Mouse (Mus musculus) limb, embryonic 14.5 days (tissue): ENCODE results near the gene En2. TPM values are rescaled to one million over a fixed set of nuclear protein-coding genes. Genes with fewer than 3 reads are reported as not detected.

Experiments used
- ATAC-seq: fragments of 200-750 bp; cut with Nextera tagmentation; 2 replicates; pipeline ENCODE4 v1.8.0; 2017; ENCODE audit warnings: low read depth, moderate number of reproducible peaks, moderate TSS enrichment; ENCODE audit not compliant: low FRiP score
- DNase-seq: peaks from one replicate; pipeline ENCODE4 v3.0.0-alpha.2; 2015; ENCODE audit warnings: low spot score
- H3K27ac ChIP-seq: fragments of 300-500 bp; sonication (generic); replicated peaks from 2 replicates; pipeline ENCODE4 v1.5.1; 2014; ENCODE audit warnings: low read depth, mild to moderate bottlenecking, low read length, moderate library complexity, mixed read lengths
- H3K27me3 ChIP-seq: fragments of 300-500 bp; sonication (generic); 2 replicates; pipeline ENCODE4 v1.6.1; 2014; ENCODE audit warnings: low read length, mixed read lengths; ENCODE audit not compliant: control insufficient read depth, insufficient read depth
- H3K36me3 ChIP-seq: fragments of 300-500 bp; sonication (generic); 2 replicates; pipeline ENCODE4 v1.6.1; 2014; ENCODE audit warnings: mild to moderate bottlenecking, low read length, moderate library complexity, mixed read lengths; ENCODE audit not compliant: control insufficient read depth, insufficient read depth
- H3K4me1 ChIP-seq: fragments of 300-500 bp; sonication (generic); 2 replicates; pipeline ENCODE4 v1.6.1; 2014; ENCODE audit warnings: antibody characterized with exemption, low read length, mixed read lengths; ENCODE audit not compliant: control insufficient read depth, insufficient read depth
- H3K4me2 ChIP-seq: fragments of 300-500 bp; sonication (generic); replicated peaks from 2 replicates; pipeline ENCODE4 v1.6.1; 2014; ENCODE audit warnings: low read depth, mild to moderate bottlenecking, low read length, moderate library complexity; ENCODE audit not compliant: severe bottlenecking
- H3K4me3 ChIP-seq: fragments of 300-500 bp; sonication (generic); replicated peaks from 2 replicates; pipeline ENCODE4 v1.5.1; 2014; ENCODE audit warnings: low read length
- H3K9ac ChIP-seq: fragments of 300-500 bp; sonication (generic); 2 replicates; pipeline ENCODE4 v1.6.1; 2014; ENCODE audit warnings: mild to moderate bottlenecking, low read depth, low read length, moderate library complexity; ENCODE audit not compliant: severe bottlenecking
- H3K9me3 ChIP-seq: fragments of 300-500 bp; sonication (generic); 2 replicates; pipeline ENCODE4 v1.6.1; 2016; ENCODE audit warnings: low read length; ENCODE audit not compliant: control insufficient read depth
- POLR2A ChIP-seq: fragments of 200-500 bp; IDR thresholded peaks from 2 replicates; pipeline ENCODE4 v1.8.0; 2012; ENCODE audit warnings: inconsistent platforms, mild to moderate bottlenecking, moderate library complexity, borderline replicate concordance; ENCODE audit not compliant: insufficient read depth, insufficient read length; ENCODE audit errors: extremely low read depth
- WGBS: fragments of 180-500 bp; shearing (Covaris S2); extraction: QIAGEN DNeasy Blood & Tissue Kit; methylation state at CpG from one replicate; pipeline ENCODE4 v1.1.7; 2014; 5-methylcytosine and 5-hydroxymethylcytosine counted together
- polyA plus RNA-seq, 2 experiments: library from polyadenylated mRNA; depleted of rRNA in 1 of 2; stranded (reverse) in 1 of 2; unstranded in 1 of 2; fragments of >200 nt; fragmentation: Nextera tagmentation in 1 of 2; extraction: Ambion mirVana in 1 of 2; gene quantifications; 2 replicates each; pipeline versions ENCODE4 v1.2.1 to v1.2.3; 2012 to 2014

En2 gene
- polyA plus RNA-seq, 2 experiments = 0.06 TPM; not detected in 1

GRCm38 (mm10) chr5:28161383-28161937 is 4.0 kb upstream of the En2 start:
- H3K9ac ChIP-seq = no peak overlapping the region
- no peak for ATAC-seq
- H3K36me3 ChIP-seq = no peaks in the 10 kb centered on the region
- peaks cover 96% of the 10 kb centered on the region for H3K27me3 ChIP-seq
- 0 out of 2 replicates have a peak overlapping the region, but pooled peaks have one; percentile 4 for H3K4me3 ChIP-seq
- no peak for TF ChIP-seq POLR2A
- DNase-seq = no peak
- H3K4me2 ChIP-seq = peak overlapping the region; percentile 25; the same call in 1 of the 2 replicates
- H3K9me3 ChIP-seq = no peaks in the 10 kb centered on the region
- no peak overlapping the region for H3K27ac ChIP-seq
- H3K4me1 ChIP-seq = peaks cover 11% of the 10 kb centered on the region
- 1% methylated on average over 20 of the region's 20 CpGs for WGBS

- H3K4me2 ChIP-seq = peak overlapping the region; percentile 25; the same call in 1 of the 2 replicates
- no peak overlapping the region for H3K9ac ChIP-seq
- DNase-seq (no peak), ATAC-seq (no peak)
- no peak for TF ChIP-seq POLR2A
- 0 out of 2 replicates have a peak overlapping the region, but pooled peaks have one; percentile 4 for H3K4me3 ChIP-seq
- H3K27me3 ChIP-seq = peaks cover 96% of the 10 kb centered on the region
- no peaks in the 10 kb centered on the region for H3K36me3 ChIP-seq
- H3K27ac ChIP-seq = no peak overlapping the region
- H3K4me1 ChIP-seq = peaks cover 11% of the 10 kb centered on the region
- WGBS = under 1% methylated on average over 24 of the region's 24 CpGs
- H3K9me3 ChIP-seq = no peaks in the 10 kb centered on the region
These were observed 3.5 kb upstream of the En2 start for GRCm38 (mm10) chr5:28161938-28162402.

DNA sequence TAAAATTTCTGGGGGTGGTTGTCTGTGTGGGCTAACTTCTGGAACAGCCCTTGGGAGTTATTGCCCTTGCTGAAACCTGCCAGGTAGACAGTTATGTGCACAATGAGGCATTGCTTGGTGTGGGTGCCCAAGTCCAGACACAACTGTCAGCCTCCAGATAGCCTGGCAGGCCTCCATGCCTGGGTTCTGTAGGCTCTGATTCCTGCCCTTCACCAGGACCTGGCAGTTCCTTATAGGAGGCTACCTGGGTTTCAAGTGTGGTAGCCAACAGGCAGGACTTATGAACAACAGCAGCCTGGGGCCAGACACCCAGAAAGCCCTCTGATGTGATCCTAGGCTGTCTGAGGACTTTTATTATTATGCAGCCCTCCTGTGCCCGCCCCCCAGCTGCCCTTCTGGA is 1.6 kb upstream of the En2 start:
- Histone ChIP-seq H3K9ac (no peak overlapping the region), H3K4me3 (no peak overlapping the region), H3K27me3 (peaks cover 96% of the 10 kb centered on the region), H3K4me1 (peaks cover 11% of the 10 kb centered on the region; the same call in 1 of the 2 replicates), H3K36me3 (no peaks in the 10 kb centered on the region), H3K9me3 (no peaks in the 10 kb centered on the region), H3K27ac (no peak overlapping the region), H3K4me2 (no peak overlapping the region)
- ATAC-seq = no peak
- WGBS = 0% methylated on average over 1 of the region's 1 CpGs
- TF ChIP-seq POLR2A = no peak
- no peak for DNase-seq

GRCm38 (mm10) chr5:28166256-28167231 is 1.1 kb downstream of the En2 start:
- under 1% methylated on average over 58 of the region's 111 CpGs for WGBS
- TF ChIP-seq POLR2A = no peak
- Histone ChIP-seq H3K9me3 (no peaks in the 10 kb centered on the region), H3K27me3 (peaks cover 92% of the 10 kb centered on the region), H3K4me3 (peak overlapping the region; percentile 43), H3K36me3 (no peaks in the 10 kb centered on the region), H3K4me1 (peaks cover 11% of the 10 kb centered on the region; the same call in 1 of the 2 replicates), H3K27ac (no peak overlapping the region), H3K4me2 (peak overlapping the region; percentile 77), H3K9ac (0 out of 2 replicates have a peak overlapping the region, but pooled peaks have one; percentile 25)
- DNase-seq (no peak), ATAC-seq (no peak)

- H3K9me3 ChIP-seq = no peaks in the 10 kb centered on the region
- 2% methylated on average over 29 of the region's 29 CpGs for WGBS
- H3K36me3 ChIP-seq = no peaks in the 10 kb centered on the region
- no peak overlapping the region for H3K9ac ChIP-seq
- no peak overlapping the region for H3K27ac ChIP-seq
- peaks cover 11% of the 10 kb centered on the region; the same call in 1 of the 2 replicates for H3K4me1 ChIP-seq
- ATAC-seq = no peak
- H3K4me2 ChIP-seq = no peak overlapping the region
- peaks cover 93% of the 10 kb centered on the region for H3K27me3 ChIP-seq
- TF ChIP-seq POLR2A = no peak
- peak overlapping the region; percentile 5; the same call in 1 of the 2 replicates for H3K4me3 ChIP-seq
- no peak for DNase-seq
These were observed 2.2 kb downstream of the En2 start for GRCm38 (mm10) chr5:28167611-28168252.
